Mouse (Mus musculus) neural tube, embryonic 13.5 days (tissue): ENCODE results near the gene Cyp4f13. TPM values are rescaled to one million over a fixed set of nuclear protein-coding genes. Genes with fewer than 3 reads are reported as not detected.

Experiments
- ATAC-seq: fragments of 200-750 bp; cut with Nextera tagmentation; 2 replicates; pipeline ENCODE4 v1.8.0; 2017; ENCODE audit warnings: low read depth, mild to moderate bottlenecking, moderate TSS enrichment, moderate library complexity
- H3K27ac ChIP-seq: fragments of 300-500 bp; sonication (generic); replicated peaks from 2 replicates; pipeline ENCODE4 v1.5.1; 2015; ENCODE audit warnings: moderate library complexity, mild to moderate bottlenecking, inconsistent platforms
- H3K27me3 ChIP-seq: fragments of 300-500 bp; sonication (generic); 2 replicates; pipeline ENCODE4 v1.6.1; 2015; ENCODE audit warnings: mild to moderate bottlenecking, inconsistent platforms
- H3K36me3 ChIP-seq: fragments of 300-500 bp; sonication (generic); 2 replicates; pipeline ENCODE4 v1.6.1; 2015; ENCODE audit warnings: mild to moderate bottlenecking, inconsistent platforms
- H3K4me1 ChIP-seq: fragments of 300-500 bp; sonication (generic); replicated peaks from 2 replicates; pipeline ENCODE4 v1.6.1; 2015; ENCODE audit warnings: inconsistent platforms
- H3K4me2 ChIP-seq: fragments of 300-500 bp; sonication (generic); 2 replicates; pipeline ENCODE4 v1.6.1; 2015; ENCODE audit warnings: inconsistent platforms, mild to moderate bottlenecking, moderate library complexity
- H3K4me3 ChIP-seq: fragments of 300-500 bp; sonication (generic); 2 replicates; pipeline ENCODE4 v1.5.1; 2015; ENCODE audit warnings: mild to moderate bottlenecking, inconsistent platforms
- H3K9ac ChIP-seq: fragments of 300-500 bp; sonication (generic); 2 replicates; pipeline ENCODE4 v1.6.1; 2015; ENCODE audit warnings: moderate library complexity, mild to moderate bottlenecking, inconsistent platforms
- H3K9me3 ChIP-seq: fragments of 300-500 bp; sonication (generic); 2 replicates; pipeline ENCODE4 v1.6.1; 2016; ENCODE audit warnings: inconsistent platforms
- WGBS: fragments of 180-500 bp; shearing (Covaris S2); methylation state at CpG from one replicate; pipeline ENCODE4 v1.1.7; 2015; 5-methylcytosine and 5-hydroxymethylcytosine counted together
- polyA plus RNA-seq: library from polyadenylated mRNA; unstranded; fragments of >200 nt; fragmentation: Nextera tagmentation; extraction: Ambion mirVana; gene quantifications from 2 replicates; pipeline ENCODE4 v1.2.1, GENCODE M21; 2015

The Cyp4f13 gene
- polyA plus RNA-seq, 1 experiment from 2014 or later, result 8.2 TPM

DNA sequence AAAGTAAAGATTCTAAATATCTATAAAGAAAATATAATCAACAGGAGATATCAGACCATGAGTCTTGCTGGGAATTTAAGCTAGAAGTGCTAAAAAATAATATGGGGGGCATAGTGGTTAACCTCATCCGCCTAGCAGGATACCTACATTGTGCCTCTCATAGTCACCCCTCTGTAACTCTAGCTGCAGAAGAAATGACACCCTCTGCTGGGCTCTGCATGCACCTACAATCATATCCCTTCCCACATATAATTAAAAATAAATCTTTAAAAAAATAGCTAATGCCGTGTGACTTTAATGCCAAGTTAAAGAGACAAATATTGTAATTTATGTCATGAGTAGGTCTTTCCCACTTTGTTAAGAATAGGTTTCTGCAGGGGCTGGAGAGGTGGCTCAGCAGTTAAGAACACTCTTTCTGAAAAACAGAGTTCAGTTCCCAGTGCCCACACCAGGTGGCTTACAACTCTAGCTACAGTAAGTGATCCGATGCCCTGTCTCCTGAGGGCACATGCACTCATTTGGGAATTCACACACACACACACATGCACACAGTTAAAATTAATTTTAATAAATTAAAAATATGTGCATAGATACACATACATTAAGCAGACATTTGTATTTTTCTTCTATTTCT is 2.7 kb downstream of the Cyp4f13 start:
- Histone ChIP-seq H3K27ac (no peak overlapping the region), H3K4me3 (no peak overlapping the region), H3K9ac (no peak overlapping the region), H3K9me3 (no peaks in the 10 kb centered on the region), H3K36me3 (no peaks in the 10 kb centered on the region), H3K4me1 (peaks cover 8% of the 10 kb centered on the region), H3K4me2 (no peak overlapping the region), H3K27me3 (no peaks in the 10 kb centered on the region)
- WGBS, result 56% methylated on average over 3 of the region's 3 CpGs
- no peak for ATAC-seq

DNA sequence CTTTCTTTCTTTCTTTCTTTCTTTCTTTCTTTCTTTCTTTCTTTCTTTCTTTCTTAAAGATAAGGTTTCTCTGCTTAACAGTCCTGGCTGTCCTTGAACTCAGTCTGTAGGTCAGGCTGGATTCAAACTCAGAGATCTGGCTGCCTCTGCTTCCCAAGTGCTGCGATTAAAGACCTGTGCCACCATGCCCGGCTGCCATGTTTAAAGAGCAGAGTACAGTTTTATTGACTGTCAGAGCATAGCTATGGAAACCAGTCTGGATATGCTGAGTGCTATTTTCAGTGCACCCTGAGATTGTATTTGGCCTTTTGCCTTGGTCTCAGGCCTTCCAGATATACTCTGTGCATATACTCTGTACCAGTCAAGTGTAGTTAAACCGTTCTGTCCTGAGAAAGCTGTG is 3.5 kb downstream of the Cyp4f13 start:
- H3K4me2 ChIP-seq, result no peak overlapping the region
- no peak overlapping the region for H3K27ac ChIP-seq
- H3K27me3 ChIP-seq, result no peaks in the 10 kb centered on the region
- H3K4me1 ChIP-seq, result peaks cover 8% of the 10 kb centered on the region
- no peaks in the 10 kb centered on the region for H3K9me3 ChIP-seq
- no peaks in the 10 kb centered on the region for H3K36me3 ChIP-seq
- H3K4me3 ChIP-seq, result no peak overlapping the region
- no peak overlapping the region for H3K9ac ChIP-seq
- WGBS, result 90% methylated on average over 3 of the region's 3 CpGs
- ATAC-seq, result no peak

DNA sequence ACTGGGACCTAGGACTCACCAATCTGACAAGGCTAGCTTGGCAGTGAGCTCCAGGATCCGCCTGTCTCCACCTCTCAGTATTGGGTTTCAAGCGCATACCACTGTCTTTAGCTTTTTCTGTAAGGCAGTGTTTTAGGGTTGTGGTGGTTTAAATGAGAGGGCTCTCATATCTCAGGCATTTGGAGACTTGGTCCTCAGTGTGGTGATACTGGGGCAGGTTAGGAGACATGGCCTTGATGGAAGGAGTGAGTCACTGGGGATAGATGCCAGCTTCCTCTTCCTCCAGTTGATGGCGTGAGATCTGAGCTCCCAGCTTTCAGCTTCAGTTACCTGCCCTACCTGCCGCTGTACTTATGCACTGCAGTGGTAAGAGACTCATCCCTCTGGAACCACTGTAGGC is 7.4 kb downstream of the Cyp4f13 start:
- WGBS, result 90% methylated on average over 4 of the region's 4 CpGs
- no peak overlapping the region for H3K9ac ChIP-seq
- no peaks in the 10 kb centered on the region for H3K36me3 ChIP-seq
- no peaks in the 10 kb centered on the region for H3K27me3 ChIP-seq
- H3K4me2 ChIP-seq, result no peak overlapping the region
- no peaks in the 10 kb centered on the region for H3K9me3 ChIP-seq
- H3K4me3 ChIP-seq, result no peak overlapping the region
- no peak overlapping the region for H3K27ac ChIP-seq
- H3K4me1 ChIP-seq, result no peaks in the 10 kb centered on the region
- ATAC-seq, result no peak

DNA sequence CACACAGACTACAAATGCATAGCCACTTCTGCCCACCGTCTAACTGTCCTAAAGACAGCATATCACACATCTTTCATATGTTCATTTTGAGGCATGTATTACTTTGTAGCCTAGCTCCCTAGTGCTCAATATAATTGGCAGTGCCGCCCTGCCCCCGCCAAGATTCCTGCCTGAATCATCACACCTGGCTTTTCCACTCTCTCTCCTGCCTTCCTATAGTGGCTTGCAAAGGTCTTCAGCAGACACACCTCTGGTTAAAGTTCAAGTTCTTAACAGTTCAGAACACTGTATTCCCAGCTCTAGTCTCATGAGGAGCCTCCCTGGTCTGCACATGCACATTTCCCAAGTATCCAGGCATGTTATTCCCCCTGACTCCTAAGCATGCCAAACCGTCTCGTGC is 19.4 kb downstream of the Cyp4f13 start:
- Histone ChIP-seq H3K27me3 (peaks cover 28% of the 10 kb centered on the region), H3K4me3 (no peak overlapping the region), H3K9ac (no peak overlapping the region), H3K9me3 (no peaks in the 10 kb centered on the region), H3K27ac (no peak overlapping the region), H3K4me1 (peaks cover 6% of the 10 kb centered on the region), H3K4me2 (no peak overlapping the region), H3K36me3 (no peaks in the 10 kb centered on the region)
- WGBS, result 82% methylated on average over 5 of the region's 5 CpGs
- ATAC-seq, result no peak

DNA sequence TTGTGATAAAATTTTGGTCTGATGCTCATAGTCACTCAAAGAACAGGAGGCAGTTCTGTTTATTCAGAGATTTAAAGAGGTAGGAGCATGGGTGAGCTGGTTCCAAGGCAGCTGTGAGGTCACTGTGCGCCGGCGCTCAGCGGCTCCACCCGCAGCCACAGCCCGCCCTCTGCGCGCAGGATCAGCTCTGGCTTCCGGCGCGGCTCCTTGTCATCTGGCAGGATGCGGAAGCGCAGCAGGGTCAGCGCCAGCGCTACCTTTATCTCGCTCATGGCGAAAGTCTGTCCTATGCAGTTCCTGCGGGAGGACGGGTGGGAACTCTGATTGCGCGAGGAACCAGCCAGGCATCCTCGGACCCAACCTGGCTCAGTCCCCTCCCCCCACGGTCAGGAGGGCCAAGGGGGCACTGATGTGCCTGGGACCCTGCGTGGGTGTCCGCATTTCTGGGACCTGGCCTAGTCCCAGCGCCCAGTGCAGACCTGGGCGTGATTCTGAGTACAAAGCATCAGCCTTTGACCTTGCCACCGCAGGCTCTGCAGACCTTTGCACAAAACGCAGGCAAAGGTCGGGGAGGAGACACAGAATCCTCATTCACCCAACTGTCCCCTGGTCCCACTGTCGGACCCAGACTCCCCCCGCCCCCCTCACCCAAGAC is 22.4 kb downstream of the Cyp4f13 start:
- peak; percentile 97 for ATAC-seq
- WGBS, result 19% methylated on average over 32 of the region's 32 CpGs
- Histone ChIP-seq H3K4me1 (peaks cover 6% of the 10 kb centered on the region), H3K27ac (peak overlapping the region; percentile 76), H3K36me3 (no peaks in the 10 kb centered on the region), H3K4me3 (peak overlapping the region; percentile 51), H3K9ac (peak overlapping the region; percentile 80), H3K9me3 (peaks cover 10% of the 10 kb centered on the region), H3K27me3 (peaks cover 27% of the 10 kb centered on the region), H3K4me2 (peak overlapping the region; percentile 81)

DNA sequence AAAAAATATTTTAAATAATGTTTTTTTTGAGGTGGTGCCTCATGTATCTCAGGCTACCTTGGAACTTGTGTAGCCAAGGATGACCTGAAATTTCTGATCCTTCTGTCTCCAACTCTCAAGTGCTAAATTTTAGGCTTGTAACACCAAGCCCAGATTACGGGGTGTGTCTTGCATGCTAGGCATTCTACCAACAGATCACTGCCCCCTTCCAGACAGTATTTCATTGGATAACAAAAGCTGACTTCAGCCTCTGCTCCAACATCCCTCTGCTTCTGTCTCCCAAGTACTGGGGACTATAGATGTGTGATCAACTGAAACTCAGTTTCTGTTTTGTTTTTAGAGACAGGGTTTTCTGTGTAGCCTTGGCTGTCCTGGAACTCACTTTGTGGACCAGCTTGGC is 23.5 kb downstream of the Cyp4f13 start:
- Histone ChIP-seq H3K4me3 (no peak overlapping the region), H3K36me3 (no peaks in the 10 kb centered on the region), H3K9me3 (peaks cover 10% of the 10 kb centered on the region), H3K9ac (no peak overlapping the region), H3K27me3 (peaks cover 21% of the 10 kb centered on the region), H3K4me2 (no peak overlapping the region), H3K27ac (no peak overlapping the region), H3K4me1 (peaks cover 6% of the 10 kb centered on the region)
- whole genome bisulfite sequencing, result 88% methylated on average over 1 of the region's 1 CpGs
- no peak for ATAC-seq

DNA sequence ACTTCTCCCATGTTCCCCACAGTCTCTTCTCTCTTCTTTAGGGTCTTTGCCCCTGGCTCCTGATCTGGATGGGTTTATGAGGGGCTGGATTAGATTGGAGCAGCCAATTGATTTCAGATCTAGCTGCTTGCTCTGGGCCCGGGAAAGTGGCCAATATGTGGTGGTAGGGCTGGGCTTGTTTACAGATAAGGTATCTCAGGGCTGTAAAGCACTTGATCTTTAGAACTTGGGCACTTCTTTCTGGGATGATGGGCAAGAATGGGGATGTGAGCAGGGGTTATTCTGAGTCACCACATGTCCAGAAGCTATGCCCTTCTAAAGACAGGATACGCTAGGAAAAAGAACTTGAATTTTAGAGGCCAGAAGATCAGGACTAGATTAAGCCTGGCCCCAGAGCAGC is 28.1 kb downstream of the Cyp4f13 start:
- Histone ChIP-seq H3K9ac (no peak overlapping the region), H3K27ac (no peak overlapping the region)
- ATAC-seq, result no peak

DNA sequence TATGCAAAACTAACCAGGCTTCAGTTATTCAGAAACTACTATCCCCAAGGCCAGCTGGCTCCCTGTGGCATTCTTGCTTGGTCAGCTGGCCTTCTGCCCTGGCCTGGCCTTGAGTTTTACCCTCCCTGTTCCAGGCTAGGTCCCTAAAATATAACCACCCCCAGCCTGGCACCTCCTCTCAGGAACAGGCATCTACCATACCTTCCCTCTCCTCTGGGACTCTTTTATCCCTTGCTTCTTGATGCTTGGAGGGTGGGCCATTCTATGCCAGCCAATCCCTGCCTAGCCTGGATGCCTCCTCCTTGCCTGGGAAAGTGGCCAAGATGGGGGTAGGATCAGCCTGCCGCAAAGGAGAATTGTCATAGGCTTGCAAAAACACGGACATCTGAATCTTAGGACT is 30.1 kb downstream of the Cyp4f13 start, which contains the start of gene Cyp4f14:
Gene Cyp4f14 (minus strand): TSS at position 212 of the 400 bp plus-strand sequence.
- H3K4me3 ChIP-seq, result no peak within 1 kb of the TSS
- no peaks in the 10 kb centered on the region for H3K36me3 ChIP-seq
- ATAC-seq, result no peak
- H3K27me3 ChIP-seq, result peaks cover 3% of the 10 kb centered on the region; the same call in 1 of the 2 replicates
- no peak within 1 kb of the TSS for H3K9ac ChIP-seq
- H3K4me1 ChIP-seq, result no peaks in the 10 kb centered on the region
- 74% methylated on average over 2 of the region's 2 CpGs for WGBS
- H3K4me2 ChIP-seq, result no peak within 1 kb of the TSS
- H3K27ac ChIP-seq, result no peak within 1 kb of the TSS
- peaks cover 10% of the 10 kb centered on the region for H3K9me3 ChIP-seq

More for the DNA sequence above, 28.1 kb downstream of the Cyp4f13 start:
- Histone ChIP-seq H3K4me1 (no peaks in the 10 kb centered on the region), H3K4me2 (no peak overlapping the region), H3K4me3 (no peak overlapping the region), H3K27me3 (no peaks in the 10 kb centered on the region; the same call in 1 of the 2 replicates), H3K36me3 (no peaks in the 10 kb centered on the region), H3K9me3 (peaks cover 10% of the 10 kb centered on the region)
- WGBS, result 79% methylated on average over 2 of the region's 2 CpGs

GRCm38 (mm10) chr17:32916075-32916474 is 31.1 kb downstream of the Cyp4f13 start:
- Histone ChIP-seq H3K9me3 (peaks cover 6% of the 10 kb centered on the region), H3K36me3 (no peaks in the 10 kb centered on the region), H3K4me2 (no peak overlapping the region), H3K27me3 (peaks cover 6% of the 10 kb centered on the region; the same call in 1 of the 2 replicates), H3K4me1 (no peaks in the 10 kb centered on the region), H3K4me3 (no peak overlapping the region), H3K27ac (no peak overlapping the region), H3K9ac (no peak overlapping the region)
- WGBS, result 85% methylated on average over 1 of the region's 1 CpGs
- ATAC-seq, result no peak

DNA sequence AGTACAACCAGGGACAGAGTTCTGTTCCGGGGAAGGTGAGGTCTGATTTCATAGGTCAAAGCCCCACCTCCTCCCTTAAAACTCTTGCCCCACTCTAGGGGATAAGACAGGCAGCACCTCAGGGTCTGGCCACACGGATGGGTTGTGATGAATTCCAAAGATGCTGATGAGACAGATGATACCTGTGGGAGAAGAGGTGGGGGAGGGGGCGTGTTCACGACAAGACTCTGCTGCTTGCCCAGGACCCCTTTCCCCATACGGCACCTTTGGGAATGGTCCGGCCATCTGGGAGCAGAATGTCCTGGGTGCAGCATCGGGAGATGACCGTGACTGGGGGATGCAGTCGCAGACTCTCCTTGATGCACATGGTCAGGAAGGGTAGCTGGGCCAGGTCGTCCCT is 41.0 kb downstream of the Cyp4f13 start:
- WGBS, result 81% methylated on average over 10 of the region's 10 CpGs

GRCm38 (mm10) chr17:32905239-32905638 is 42.0 kb downstream of the Cyp4f13 start:
- WGBS, result 16% methylated on average over 19 of the region's 19 CpGs

More for the DNA sequence above, 41.0 kb downstream of the Cyp4f13 start:
- no peak overlapping the region for H3K27ac ChIP-seq
- H3K4me1 ChIP-seq, result no peaks in the 10 kb centered on the region
- H3K27me3 ChIP-seq, result peaks cover 16% of the 10 kb centered on the region
- no peaks in the 10 kb centered on the region for H3K9me3 ChIP-seq
- no peak overlapping the region for H3K4me2 ChIP-seq
- no peak overlapping the region for H3K9ac ChIP-seq
- no peaks in the 10 kb centered on the region for H3K36me3 ChIP-seq
- H3K4me3 ChIP-seq, result no peak overlapping the region
- ATAC-seq, result no peak

GRCm38 (mm10) chr17:32904414-32904813 is 42.8 kb downstream of the Cyp4f13 start:
- Histone ChIP-seq H3K4me2 (no peak overlapping the region), H3K9me3 (no peaks in the 10 kb centered on the region), H3K36me3 (no peaks in the 10 kb centered on the region), H3K4me1 (no peaks in the 10 kb centered on the region), H3K27ac (no peak overlapping the region), H3K27me3 (peaks cover 16% of the 10 kb centered on the region), H3K4me3 (no peak overlapping the region), H3K9ac (no peak overlapping the region)
- 49% methylated on average over 2 of the region's 2 CpGs for WGBS
- no peak for ATAC-seq

More at GRCm38 (mm10) chr17:32905239-32905638, 42.0 kb downstream of the Cyp4f13 start:
- H3K27me3 ChIP-seq, result peaks cover 16% of the 10 kb centered on the region
- peak; percentile 69 for ATAC-seq
- no peaks in the 10 kb centered on the region for H3K4me1 ChIP-seq
- H3K4me3 ChIP-seq, result peak overlapping the region; percentile 24
- peak overlapping the region; percentile 55 for H3K9ac ChIP-seq
- no peaks in the 10 kb centered on the region for H3K36me3 ChIP-seq
- H3K9me3 ChIP-seq, result no peaks in the 10 kb centered on the region
- no peak overlapping the region for H3K27ac ChIP-seq
- H3K4me2 ChIP-seq, result peak overlapping the region; percentile 47
